Mouse (Mus musculus): ENCODE measurements around the gene Prrg2.
A peak's percentile ranks its signal among the peaks of the same experiment; 100 is the strongest.

The Prrg2 gene

DNA sequence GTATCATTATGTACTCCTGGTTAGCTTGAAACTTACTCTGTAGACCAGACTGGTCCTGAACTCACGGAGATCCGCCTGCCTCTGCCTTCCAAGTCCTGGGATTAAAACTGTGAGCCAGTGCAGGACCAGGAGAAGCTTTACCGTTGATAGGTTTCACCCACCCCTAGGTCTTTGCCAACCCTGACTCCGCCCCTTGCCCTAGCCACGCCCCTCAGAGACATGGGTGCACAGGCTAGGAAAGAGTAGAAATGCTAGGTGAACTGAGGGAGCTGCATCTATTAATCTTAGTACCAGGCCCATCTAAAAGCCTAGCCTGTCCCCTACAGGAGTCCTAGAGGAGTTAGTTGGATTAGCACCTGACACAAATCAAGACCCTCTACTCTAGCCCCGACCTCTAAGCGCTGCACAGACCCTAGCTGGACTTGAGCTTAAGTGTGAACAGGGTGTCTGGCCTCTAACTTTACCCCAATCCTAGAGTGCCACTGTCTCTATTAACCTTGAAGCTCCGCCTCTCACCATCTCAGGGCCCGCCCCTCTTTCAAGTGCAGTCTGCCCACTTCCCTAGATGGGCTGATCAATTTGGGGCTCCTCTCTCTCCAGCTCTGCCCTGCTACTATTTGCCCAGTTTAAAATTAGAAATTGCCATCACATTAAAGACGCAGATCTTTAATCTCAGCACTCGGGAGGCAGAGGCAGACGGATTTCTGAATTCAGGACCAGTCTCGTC lies 27.9 kb upstream of the Prrg2 start:
- no peak for DNase-seq (ENCODE audit: low spot score in 2 of 2)

DNA sequence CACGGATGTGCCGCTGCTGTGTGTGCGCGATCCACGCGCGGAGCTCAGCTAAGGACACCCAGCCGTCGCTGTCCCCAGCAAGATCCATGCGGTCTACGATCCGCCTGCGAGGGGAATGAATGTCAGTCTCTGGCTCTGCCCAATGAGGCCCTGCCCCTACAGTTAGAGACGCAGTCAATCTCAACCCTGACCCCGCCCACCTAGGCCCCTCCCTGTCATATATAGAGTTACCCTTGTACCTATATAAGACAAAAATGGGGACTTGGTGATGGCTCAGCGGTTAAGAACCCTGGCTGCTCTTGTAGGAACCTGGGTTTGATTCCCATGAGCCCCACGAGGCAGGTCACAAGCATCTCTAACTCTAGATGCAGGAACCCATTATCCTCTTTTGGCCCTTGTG lies 26.1 kb upstream of the Prrg2 start:
- DNase-seq (ENCODE audit: low spot score in 2 of 2), result no peak

DNA sequence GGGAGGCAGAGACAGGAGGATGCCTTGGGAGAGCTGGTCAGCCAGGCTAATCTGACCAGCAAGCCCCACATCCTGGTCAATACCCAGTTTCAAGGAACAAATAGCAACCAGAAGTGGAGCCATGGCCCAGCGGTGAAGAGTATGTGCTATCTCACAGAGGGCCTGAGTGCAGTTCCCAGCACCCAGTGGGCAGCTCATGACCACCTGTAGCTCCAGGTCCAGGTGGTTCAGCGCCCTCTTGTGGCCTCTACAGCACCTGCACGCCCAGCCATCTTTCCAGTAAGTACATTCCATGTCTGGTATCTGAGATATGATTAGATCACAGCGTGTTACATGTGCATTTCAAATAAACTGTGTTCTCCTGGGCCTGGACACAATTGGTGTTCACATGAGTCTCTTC lies 23.6 kb upstream of the Prrg2 start:
- no peak for DNase-seq (ENCODE audit: low spot score in 2 of 2)

DNA sequence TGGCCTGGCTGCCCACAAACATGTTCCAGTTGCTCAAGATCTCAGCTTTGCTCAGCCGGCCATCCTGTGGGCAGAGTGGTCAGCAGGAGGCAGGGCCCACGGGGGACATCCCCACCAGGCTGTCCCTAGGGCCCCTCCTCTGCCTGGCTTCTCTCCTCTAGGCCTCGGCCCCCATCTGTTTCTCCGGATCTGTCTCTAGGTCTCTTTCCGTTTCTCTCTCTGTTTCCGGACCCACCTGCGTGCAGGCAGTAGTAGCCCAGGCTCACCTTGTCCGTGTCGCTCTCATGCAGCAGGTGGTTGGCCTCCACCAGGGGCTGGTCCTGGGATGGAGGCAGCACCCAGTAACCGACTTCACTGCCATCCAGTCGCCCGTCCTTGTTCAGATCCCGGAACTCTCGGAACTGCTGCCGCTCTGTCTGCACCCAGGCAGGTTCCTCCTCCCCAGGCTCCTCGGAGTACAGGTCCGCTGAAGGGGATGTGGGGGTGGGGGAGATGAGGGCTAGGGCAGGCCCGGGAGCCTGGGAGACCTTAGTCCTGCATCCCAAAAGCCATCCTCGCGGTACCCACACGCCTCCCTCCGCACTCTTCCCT lies 20.9 kb upstream of the Prrg2 start:
- DNase-seq (ENCODE audit: low spot score in 2 of 2), result no peak

DNA sequence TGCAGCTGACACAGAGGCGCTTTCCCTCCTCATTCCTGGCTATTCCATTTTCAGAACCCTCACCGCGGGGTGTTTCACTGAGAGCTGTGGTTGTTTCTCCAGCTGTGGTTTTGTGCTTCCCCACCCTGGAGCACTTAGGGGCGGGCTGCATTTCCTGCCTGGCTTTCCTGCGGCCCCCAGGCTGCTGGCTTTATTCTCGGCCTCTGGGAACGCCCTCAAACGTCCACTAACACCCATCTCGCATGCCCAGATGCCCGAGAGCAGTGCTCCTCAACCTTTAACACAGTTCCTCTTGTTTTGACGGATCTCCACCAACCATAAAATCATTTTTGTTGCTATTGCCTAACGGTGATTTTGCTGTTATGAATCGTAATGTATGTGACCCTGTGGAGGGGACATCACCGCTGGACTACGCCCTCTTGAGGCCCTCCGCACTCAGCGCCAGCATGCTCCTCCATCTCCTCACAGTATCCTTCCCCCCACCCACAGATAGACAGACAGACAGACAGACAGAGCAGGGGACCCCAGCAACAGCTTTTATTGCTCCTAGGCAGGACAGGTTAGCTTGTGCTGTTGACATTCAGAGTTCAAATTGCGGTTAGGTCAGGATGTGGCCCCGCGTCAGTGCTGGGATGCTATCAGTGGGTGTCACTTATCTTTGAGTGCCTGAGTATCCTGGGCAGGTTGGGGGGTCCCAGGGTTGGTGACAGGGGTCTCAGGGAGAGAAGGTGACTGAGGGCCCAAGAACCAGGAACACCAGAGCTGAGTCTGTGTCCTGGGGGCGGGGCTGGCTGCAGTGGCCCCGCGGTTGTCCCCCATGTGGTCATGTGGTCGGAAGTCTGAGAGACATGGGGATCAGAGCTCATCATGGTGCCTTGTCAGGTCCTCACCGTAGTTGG lies 20.2 kb upstream of the Prrg2 start:
- no peak for DNase-seq (ENCODE audit: low spot score in 2 of 2)

DNA sequence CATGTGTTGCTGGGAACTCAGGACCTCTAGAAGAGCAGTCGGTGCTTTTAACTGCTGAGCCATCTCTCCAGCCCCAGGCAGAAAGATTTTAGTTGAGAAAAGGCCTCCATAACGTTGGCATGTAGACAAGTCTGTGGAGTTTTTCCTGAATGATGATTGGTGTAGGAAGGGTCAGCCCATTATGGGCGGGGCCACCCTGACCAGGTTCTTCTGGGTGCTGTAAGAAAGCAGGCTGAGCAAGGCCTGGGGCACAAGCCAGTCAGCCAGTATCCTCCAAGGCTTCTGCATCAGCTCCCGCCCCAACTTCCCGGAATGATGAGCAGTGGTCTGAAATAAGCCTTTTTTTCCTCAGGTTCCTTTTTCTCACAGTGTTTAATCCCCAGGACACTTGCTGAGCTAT lies 18.5 kb upstream of the Prrg2 start:
- DNase-seq (ENCODE audit: low spot score in 2 of 2), result no peak

DNA sequence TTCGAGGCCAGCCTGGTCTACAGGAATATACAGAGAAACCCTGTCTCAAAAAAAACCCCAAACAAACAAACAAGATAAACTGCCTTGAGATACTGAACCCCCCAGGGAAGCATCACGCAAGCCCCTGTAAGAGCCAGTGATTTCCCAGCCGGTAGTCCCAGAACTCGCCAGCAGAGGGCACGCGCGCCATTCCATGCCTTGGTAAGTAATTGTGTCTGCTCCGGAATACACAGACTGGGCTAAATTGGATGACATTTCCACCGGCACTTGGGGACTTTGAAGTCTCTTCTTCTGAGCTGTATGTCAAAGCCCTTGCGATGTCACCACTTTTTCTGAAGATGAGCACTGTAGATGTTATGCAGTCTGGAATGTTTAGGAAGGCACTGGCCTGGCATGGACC lies 17.4 kb upstream of the Prrg2 start:
- DNase-seq (ENCODE audit: low spot score in 2 of 2), result peak; percentile 92 to 96

DNA sequence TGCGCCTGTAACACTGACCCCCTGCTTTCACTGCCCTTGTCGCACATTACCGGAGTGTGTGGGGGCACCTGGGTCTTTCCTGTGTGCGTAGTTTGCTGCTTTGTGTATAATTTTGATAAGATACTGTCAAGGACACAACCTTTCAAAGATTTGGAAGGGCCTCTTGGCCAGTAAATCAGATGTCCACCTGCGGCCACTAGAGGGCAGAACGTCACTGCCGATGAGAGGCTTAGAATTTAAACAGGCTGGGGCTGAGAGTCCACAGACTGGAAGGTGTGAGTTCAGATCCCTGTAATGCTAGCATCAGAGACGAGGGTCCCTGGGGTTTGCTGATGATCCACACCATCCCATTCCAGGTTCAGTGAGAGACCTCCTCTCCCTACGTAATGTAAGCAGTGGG lies 16.0 kb upstream of the Prrg2 start:
- peak; percentile 58 to 68 for DNase-seq (ENCODE audit: low spot score in 2 of 2)

DNA sequence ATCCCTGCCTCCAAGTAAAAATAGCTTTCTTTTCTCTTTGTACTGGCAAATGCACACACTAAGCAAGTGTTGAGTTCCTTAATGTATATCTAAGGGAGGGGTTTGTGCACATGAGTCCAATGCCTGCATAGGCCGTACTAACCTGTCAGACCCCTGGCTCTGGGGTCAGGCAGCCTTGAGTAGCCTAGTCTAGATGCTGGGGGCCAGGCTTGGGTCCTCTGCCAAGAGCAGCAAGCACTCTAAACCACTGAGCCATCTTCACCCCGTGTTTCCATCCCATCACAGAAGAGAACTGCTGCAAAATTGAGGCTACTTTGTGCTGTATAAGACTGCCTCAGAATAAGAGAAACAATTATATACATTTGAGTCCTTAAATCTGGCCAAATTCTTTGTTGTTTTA lies 15.4 kb upstream of the Prrg2 start:
- no peak for DNase-seq (ENCODE audit: low spot score in 2 of 2)

DNA sequence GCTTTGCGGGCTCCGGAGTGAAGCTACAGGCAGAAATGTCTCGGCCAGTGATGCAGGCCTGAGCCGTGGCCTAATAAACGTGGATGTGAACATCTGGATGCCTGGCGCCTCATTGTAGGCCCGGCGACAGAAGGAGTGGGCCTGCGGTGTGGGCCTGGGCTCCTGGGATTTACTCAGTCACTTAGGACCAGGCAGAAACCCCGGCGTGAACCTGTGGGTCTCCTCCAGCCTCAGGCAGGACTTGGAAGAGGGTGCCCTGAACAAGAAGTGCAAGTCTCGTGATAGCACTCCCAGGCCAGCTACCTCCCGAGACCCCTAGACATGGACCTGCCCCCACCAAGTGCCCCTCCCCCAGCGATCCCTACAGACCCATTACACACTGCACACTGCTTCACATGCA lies 14.8 kb upstream of the Prrg2 start:
- DNase-seq (ENCODE audit: low spot score in 2 of 2), result no peak

DNA sequence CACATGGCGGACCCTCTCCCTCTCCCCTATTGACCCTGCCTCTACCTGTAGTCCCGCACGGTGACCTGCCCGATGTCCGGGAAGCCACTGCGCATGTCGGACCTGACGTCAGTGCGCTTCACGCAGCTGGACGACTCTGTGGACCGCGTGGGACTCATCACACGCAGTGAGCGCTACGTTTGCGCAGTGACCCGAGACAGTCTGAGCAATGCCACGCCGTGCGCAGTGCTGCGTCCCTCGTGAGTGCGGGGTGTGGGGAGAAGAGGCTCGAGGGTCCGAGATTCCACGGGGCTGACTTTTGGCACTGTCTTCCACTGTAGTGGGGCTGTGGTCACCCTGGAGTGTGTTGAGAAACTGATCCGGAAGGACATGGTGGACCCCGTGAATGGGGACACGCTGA lies 14.0 kb upstream of the Prrg2 start:
- no peak for DNase-seq (ENCODE audit: low spot score in 2 of 2)

DNA sequence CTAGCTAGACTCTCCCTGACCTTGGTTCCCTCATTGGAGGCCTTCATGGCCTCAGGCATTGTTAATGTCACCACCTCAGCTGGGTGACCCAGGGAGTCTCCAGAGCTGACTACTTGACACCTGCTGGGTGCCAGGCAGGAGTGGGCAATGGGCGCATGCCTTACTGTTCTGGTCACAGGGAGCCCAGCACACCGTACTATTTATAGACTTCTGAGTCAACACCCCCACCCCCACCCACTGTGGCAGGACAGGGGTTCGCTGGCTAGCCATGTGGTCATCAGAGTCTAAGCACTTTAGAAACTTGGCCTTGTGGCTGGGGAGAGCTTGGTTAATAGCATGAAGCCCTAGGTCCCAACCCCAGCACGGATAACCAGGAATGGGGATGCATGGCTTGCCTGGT lies 12.9 kb upstream of the Prrg2 start:
- DNase-seq (ENCODE audit: low spot score in 2 of 2), result no peak

DNA sequence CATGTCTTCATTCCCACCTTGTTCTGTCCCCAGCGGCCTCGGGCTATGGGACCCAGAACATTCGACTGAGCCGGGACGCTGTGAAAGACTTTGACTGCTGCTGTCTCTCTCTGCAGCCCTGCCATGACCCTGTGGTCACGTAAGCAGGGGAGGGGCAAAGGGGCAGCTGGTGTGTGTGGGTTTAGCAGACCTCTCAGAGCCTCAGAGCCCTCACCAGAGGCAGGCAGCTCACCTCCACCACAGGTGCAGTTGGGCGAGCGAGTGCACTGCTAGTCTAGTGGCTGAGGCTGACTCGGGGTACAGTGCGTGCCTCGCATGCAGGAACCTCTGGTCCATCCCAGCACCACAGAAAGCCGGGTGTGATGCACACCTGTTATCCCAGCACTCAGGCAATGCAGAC lies 11.5 kb upstream of the Prrg2 start:
- DNase-seq (ENCODE audit: low spot score in 2 of 2), result no peak

DNA sequence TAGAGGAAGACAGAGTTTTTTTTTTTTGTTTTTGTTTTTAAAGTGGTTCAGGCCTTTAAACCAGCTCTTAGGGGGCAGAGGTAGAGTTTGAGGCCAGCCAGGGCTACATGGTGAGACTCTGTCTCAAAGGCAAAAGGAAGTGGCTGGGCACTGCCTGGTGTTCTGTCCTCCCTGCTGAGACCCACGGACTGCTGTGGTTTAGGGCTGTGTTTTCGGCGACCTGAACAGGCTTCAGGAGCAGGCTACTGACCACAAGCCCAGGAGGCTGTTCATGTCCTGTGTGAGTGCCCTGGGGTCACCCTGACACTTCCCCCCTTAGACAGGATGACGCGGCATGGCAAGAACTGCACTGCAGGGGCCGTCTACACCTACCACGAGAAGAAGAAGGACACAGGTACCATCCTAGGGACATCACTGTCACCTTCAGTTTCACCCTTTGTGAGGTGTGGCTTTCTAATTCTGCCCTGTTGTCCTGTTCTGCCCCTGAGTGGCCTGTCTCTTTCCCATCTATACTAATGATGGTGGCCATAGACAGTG lies 10.8 kb upstream of the Prrg2 start:
- no peak for DNase-seq (ENCODE audit: low spot score in 2 of 2)

DNA sequence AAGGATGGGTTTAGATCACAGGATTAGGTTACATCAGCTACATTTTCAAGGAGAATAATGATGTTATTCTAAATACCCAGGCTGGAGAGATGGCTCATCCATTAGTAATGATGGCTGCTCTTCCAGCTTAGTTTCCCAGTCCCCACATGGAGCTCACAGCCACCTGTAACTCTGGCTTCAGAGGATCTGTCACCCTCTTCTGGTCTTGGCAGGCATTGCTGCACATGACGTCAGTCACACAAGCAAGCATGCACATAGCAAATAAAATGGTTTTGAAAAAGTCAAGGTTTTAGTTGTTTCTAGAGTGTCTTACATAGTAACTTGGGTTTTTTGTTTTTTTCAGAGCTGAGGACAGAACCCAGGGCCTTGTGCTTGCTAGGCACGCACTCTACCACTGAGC lies 9.8 kb upstream of the Prrg2 start:
- no peak for DNase-seq (ENCODE audit: low spot score in 2 of 2)

DNA sequence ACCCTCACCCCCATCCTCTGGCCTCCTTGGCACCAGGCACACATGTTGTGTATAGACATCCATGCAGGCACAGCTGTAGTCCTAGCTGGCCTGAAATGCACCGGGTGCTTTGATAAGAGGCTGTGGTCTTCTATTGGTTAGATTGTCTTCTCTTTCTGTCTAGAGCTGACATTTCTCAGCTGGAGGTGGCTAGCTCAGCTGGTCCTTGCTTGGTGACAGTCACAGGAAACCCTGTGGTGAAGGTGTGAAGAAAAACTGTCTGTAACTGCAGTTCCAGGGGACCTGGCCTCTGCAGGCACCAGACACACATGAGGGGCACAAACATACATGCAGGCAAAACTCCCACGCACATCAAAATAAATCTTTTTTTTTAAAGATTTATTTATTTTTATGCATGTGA lies 7.2 kb upstream of the Prrg2 start:
- no peak for DNase-seq (ENCODE audit: low spot score in 2 of 2)

DNA sequence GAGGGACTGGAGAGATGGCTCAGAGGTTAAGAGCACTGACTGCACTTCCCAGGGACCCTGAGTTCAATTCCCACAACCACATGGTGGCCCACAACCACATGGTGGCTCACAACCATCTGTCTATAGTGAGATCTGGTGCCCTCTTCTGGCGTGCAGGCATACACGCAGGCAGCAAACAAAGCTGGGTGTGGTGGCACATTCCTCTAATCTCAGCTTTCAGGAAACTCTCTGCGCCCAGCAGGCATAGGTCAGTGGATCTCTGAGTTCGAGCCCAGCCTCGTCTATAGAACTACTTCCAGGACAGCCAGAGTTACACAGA lies 5.5 kb upstream of the Prrg2 start:
- DNase-seq (ENCODE audit: low spot score in 2 of 2), result peak in 1 of 2 experiments; percentile 44

DNA sequence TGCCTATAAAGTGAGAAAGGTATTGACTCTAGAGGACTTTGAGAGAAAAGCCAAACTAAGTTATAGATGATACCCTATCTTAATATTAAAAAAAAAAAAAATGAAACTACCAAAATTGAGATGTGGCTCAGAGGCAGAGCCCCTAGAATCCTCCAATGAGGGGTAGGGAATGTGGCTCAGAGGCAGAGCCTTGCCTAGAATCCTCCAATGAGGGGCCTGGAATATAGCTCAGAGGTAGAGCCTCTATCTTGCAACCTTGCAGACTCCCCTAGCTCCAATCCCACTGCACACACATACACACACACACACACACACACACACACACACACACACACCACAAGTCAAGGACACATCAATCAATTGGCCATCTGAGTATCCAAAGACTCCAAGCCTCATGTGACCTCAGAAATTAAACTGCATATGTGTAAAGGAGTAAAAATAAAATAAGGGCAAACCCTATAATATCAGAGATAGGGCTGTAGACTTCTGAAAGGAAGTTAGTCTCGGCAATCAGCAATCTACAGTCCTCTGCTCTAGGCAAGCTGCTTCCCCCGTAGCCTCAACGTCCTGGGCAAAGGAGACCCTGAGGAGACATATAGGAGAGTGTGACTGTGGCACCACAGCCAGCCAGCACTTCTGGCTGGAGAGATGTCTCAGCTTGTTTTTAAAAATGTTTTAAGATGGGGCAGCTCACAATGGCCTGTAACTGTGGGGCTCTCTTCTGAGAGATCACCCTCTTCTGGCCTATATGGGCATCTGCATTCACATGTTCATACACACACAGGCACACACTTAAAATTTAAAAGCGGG lies 4.9 kb upstream of the Prrg2 start:
- DNase-seq (ENCODE audit: low spot score in 2 of 2), result no peak

DNA sequence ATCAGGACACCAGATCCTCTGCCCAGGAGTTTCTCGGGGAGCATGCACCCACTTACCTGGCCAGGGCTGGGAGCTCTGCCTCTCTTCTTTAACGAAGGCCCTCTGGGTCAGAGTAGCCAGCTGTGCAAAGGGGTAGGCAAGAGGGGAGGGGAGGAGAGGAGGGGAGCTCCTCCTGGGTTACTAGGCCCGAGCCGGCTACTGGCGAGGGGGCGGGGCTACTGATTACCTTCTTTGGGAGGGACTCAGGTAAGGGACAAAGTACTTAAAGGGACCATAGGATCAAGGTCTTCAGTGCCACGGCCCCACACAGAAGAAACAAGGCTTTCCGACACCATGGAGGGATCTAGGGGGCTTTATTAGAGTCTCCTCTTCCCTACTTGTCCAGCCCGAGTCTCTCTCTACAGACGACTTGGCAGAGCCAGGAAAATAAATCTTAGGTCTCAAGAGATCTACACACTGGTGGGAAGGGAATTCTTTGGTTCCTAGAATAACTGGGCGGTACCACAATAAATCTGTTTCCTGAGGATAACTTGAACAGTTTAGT lies 873 bp downstream of the Prrg2 start:
- DNase-seq (ENCODE audit: low spot score in 2 of 2), result no peak

DNA sequence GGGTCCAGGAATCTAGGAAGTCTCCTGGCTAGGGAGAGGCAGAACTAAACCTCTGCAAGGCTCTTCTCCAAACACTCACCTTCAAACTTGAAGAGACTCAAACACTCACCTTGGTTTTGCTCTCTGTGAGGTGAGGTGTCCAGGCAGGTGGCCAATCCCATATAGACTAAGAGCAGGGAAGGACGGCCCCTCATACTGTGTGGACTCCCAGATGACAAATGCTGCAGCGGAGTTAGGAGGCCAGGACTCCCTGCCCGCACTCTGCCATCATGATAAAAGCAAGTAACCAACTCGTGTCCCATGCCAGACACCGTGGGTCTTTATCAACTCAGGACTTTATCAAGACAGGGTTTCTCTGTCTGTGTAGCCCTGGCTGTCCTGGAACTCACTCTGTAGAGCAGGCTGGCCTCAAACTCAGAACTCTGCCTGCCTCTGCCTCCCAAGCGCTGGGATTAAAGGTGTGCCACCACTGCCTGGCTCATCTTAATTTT lies 1.8 kb downstream of the Prrg2 start:
- no peak for DNase-seq (ENCODE audit: low spot score in 2 of 2)

Data from cerebellum, postnatal 4 days (tissue).